Mouse (Mus musculus) intestine, embryonic 16.5 days (tissue): ENCODE measurements around the gene Defb26. TPM values are rescaled to one million over a fixed set of nuclear protein-coding genes. Genes with fewer than 3 reads are reported as not detected.

Experiments
- ATAC-seq: fragments of 200-750 bp; cut with Nextera tagmentation; 2 replicates; pipeline ENCODE4 v1.8.0; 2017; ENCODE audit warnings: moderate TSS enrichment, moderate library complexity
- H3K27ac ChIP-seq: fragments of 300-500 bp; sonication (generic); 2 replicates; pipeline ENCODE4 v1.5.1; 2014; ENCODE audit warnings: mild to moderate bottlenecking, low read length
- H3K27me3 ChIP-seq: fragments of 300-500 bp; sonication (generic); replicated peaks from 2 replicates; pipeline ENCODE4 v1.6.1; 2014; ENCODE audit warnings: low read length, control low read depth, mixed read lengths; ENCODE audit not compliant: control insufficient read depth, insufficient read depth
- H3K36me3 ChIP-seq: fragments of 300-500 bp; sonication (generic); 2 replicates; pipeline ENCODE4 v1.6.1; 2014; ENCODE audit warnings: low read length, control low read depth; ENCODE audit not compliant: control insufficient read depth, insufficient read depth
- H3K4me1 ChIP-seq: fragments of 300-500 bp; sonication (generic); 2 replicates; pipeline ENCODE4 v1.6.1; 2014; ENCODE audit warnings: low read length, control low read depth, mixed read lengths; ENCODE audit not compliant: control insufficient read depth, insufficient read depth
- H3K4me2 ChIP-seq: fragments of 300-500 bp; sonication (generic); 2 replicates; pipeline ENCODE4 v1.6.1; 2014; ENCODE audit warnings: low read depth, low read length, control low read depth
- H3K4me3 ChIP-seq: fragments of 300-500 bp; sonication (generic); 2 replicates; pipeline ENCODE4 v1.5.1; 2014; ENCODE audit warnings: mild to moderate bottlenecking, low read length
- H3K9ac ChIP-seq: fragments of 300-500 bp; sonication (generic); 2 replicates; pipeline ENCODE4 v1.6.1; 2014; ENCODE audit warnings: low read depth, low read length
- H3K9me3 ChIP-seq: fragments of 300-500 bp; sonication (generic); 2 replicates; pipeline ENCODE4 v1.6.1; 2016; ENCODE audit warnings: low read length, control low read depth; ENCODE audit not compliant: control insufficient read depth
- WGBS: fragments of 180-500 bp; shearing (Covaris S2); extraction: QIAGEN DNeasy Blood & Tissue Kit; methylation state at CpG from one replicate; pipeline ENCODE4 v1.1.7; 2014; 5-methylcytosine and 5-hydroxymethylcytosine counted together
- polyA plus RNA-seq: library from polyadenylated mRNA; unstranded; fragments of >200 nt; fragmentation: Nextera tagmentation; extraction: Ambion mirVana; gene quantifications from 2 replicates; pipeline ENCODE4 v1.2.1, GENCODE M21; 2015

Gene Defb26
- not detected in 2 replicates for polyA plus RNA-seq

- Histone ChIP-seq H3K9ac (no peak within 1 kb of the TSS), H3K36me3 (no peaks in the 10 kb centered on the region), H3K4me2 (no peak within 1 kb of the TSS), H3K4me3 (no peak within 1 kb of the TSS), H3K27me3 (no peaks in the 10 kb centered on the region), H3K4me1 (no peaks in the 10 kb centered on the region), H3K27ac (no peak within 1 kb of the TSS), H3K9me3 (no peaks in the 10 kb centered on the region)
- WGBS, result 82% methylated on average over 1 of the region's 1 CpGs
- ATAC-seq, result no peak
Measured at GRCm38 (mm10) chr2:152511592-152511991, at the start of gene Defb26. Gene Defb26, minus strand, starts transcription at chr2:152511692.

DNA sequence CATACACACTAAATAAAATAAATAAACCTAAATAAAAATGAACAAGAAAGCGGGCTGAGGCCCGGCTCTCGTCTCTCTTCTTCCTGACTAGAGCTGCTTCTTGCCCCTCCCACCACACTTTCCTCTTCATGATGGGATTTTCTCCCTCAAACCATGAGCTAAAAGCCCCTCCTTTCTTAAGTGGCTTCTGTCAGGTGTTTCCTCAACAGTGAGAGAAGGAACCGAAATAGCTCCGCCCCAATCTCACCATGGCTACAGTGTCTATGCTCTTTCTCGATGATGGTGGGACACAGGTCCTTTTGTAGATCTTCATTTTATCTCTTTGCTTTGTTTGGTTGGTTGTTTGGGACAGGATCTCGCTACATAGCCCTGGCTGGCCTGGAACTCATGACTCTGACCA, 45.2 kb upstream of the Defb26 start:
- 87% methylated on average over 7 of the region's 7 CpGs for WGBS
- Histone ChIP-seq H3K27ac (no peak overlapping the region), H3K4me2 (no peak overlapping the region), H3K27me3 (no peaks in the 10 kb centered on the region), H3K36me3 (no peaks in the 10 kb centered on the region), H3K9ac (no peak overlapping the region), H3K4me1 (no peaks in the 10 kb centered on the region), H3K9me3 (no peaks in the 10 kb centered on the region), H3K4me3 (no peak overlapping the region)
- ATAC-seq, result no peak

DNA sequence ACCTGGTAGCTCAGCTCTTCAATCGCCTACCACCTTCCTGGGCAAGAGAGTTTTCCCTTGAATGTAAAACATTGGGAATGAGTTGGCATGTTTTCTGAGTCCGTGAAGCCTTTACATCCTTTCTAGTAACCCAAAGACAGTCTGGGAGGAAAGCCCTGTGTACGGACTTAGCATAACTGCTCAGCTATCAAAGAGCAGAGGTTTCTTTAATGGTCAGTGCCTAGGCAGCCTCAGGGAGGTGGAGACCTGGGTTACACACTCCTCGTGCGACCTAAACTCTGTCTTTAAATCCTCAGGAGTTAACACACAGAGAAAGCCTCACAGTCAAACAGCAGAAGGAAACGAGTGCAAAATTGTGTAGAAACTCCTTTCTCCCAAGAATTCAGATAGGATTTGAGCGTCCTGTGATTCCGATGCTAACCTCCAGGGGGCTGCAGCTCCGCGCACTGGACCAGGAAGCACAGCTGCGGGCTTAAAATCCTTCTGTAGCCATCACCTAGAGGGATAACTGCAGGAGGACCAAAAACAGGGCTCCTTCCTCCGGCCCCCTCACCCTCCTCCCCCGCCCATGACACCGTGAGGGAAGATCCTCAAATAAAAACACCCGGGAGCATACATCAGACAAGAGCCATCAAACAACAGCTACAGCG, 42.4 kb upstream of the Defb26 start:
- Histone ChIP-seq H3K4me3 (no peak overlapping the region), H3K9me3 (no peaks in the 10 kb centered on the region), H3K27me3 (no peaks in the 10 kb centered on the region), H3K27ac (no peak overlapping the region), H3K9ac (no peak overlapping the region), H3K36me3 (no peaks in the 10 kb centered on the region), H3K4me2 (peak overlapping the region; percentile 1; the same call in 1 of the 2 replicates), H3K4me1 (no peaks in the 10 kb centered on the region)
- ATAC-seq, result 0 out of 2 replicates have a peak, but pooled peaks have one; percentile 48
- 10% methylated on average over 16 of the region's 16 CpGs for WGBS

DNA sequence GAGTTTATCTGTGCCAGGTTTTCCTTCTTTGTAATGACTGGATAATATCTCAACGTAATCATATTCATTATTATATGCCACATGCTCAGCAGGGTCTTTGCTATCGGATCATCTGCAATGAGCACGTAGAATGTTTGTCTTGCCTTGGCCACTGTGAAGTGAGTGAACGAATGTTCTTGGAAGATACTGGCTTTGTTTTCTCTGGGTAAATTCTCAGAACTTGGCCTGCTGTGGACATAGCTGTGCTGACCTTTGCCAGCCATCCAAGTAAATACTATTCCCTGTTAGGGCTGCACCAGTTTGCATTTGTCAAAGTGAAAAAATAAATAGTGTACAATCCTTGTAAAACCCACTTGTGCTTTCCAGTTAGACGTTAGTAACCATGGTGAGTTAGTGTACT, 36.6 kb upstream of the Defb26 start:
- Histone ChIP-seq H3K4me1 (no peaks in the 10 kb centered on the region), H3K4me2 (no peak overlapping the region), H3K27ac (no peak overlapping the region), H3K9me3 (no peaks in the 10 kb centered on the region), H3K4me3 (no peak overlapping the region), H3K9ac (no peak overlapping the region), H3K36me3 (no peaks in the 10 kb centered on the region), H3K27me3 (no peaks in the 10 kb centered on the region)
- no peak for ATAC-seq
- 59% methylated on average over 5 of the region's 5 CpGs for WGBS

GRCm38 (mm10) chr2:152544691-152545090, 33.2 kb upstream of the Defb26 start:
- 15% methylated on average over 4 of the region's 4 CpGs for WGBS
- Histone ChIP-seq H3K27me3 (no peaks in the 10 kb centered on the region), H3K9ac (no peak overlapping the region), H3K9me3 (no peaks in the 10 kb centered on the region), H3K4me1 (no peaks in the 10 kb centered on the region), H3K4me2 (no peak overlapping the region), H3K27ac (no peak overlapping the region), H3K36me3 (no peaks in the 10 kb centered on the region), H3K4me3 (no peak overlapping the region)
- ATAC-seq, result peak; percentile 94

- H3K4me2 ChIP-seq, result no peak overlapping the region
- WGBS, result 59% methylated on average over 4 of the region's 4 CpGs
- no peaks in the 10 kb centered on the region for H3K36me3 ChIP-seq
- ATAC-seq, result peak; percentile 44
- H3K9ac ChIP-seq, result no peak overlapping the region
- no peaks in the 10 kb centered on the region for H3K4me1 ChIP-seq
- 0 out of 2 replicates have a peak overlapping the region, but pooled peaks have one; percentile 3 for H3K27ac ChIP-seq
- no peaks in the 10 kb centered on the region for H3K27me3 ChIP-seq
- H3K4me3 ChIP-seq, result no peak overlapping the region
- no peaks in the 10 kb centered on the region for H3K9me3 ChIP-seq
Measured at GRCm38 (mm10) chr2:152543478-152543877, 32.0 kb upstream of the Defb26 start.

- Histone ChIP-seq H3K4me2 (no peak overlapping the region), H3K4me3 (no peak overlapping the region), H3K4me1 (no peaks in the 10 kb centered on the region), H3K9ac (no peak overlapping the region), H3K27me3 (no peaks in the 10 kb centered on the region), H3K36me3 (no peaks in the 10 kb centered on the region), H3K27ac (no peak overlapping the region), H3K9me3 (no peaks in the 10 kb centered on the region)
- WGBS, result 73% methylated on average over 2 of the region's 2 CpGs
- no peak for ATAC-seq
Measured at GRCm38 (mm10) chr2:152542897-152543296, 31.4 kb upstream of the Defb26 start.

DNA sequence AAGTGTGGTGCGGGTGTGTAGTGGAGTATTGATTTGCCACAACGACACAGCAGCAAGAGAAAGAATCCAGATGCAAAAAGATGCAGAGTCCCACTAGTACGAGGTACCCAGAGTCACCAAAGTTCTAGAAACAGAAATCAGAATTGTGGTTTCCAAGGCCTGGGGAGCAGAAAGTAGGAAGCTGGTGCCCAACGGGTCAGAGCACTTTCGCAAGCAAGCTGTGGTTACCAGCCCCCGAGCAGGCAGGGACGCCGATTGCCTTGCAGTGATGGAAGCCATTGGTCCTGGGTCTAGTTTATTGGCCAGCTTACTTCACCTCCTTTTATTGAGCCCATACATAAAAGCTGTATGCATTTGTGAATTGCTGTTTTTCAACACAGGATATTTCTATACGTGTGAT, 30.5 kb upstream of the Defb26 start:
- Histone ChIP-seq H3K9me3 (no peaks in the 10 kb centered on the region), H3K27me3 (no peaks in the 10 kb centered on the region), H3K36me3 (no peaks in the 10 kb centered on the region), H3K27ac (no peak overlapping the region), H3K9ac (no peak overlapping the region), H3K4me1 (no peaks in the 10 kb centered on the region), H3K4me3 (no peak overlapping the region), H3K4me2 (no peak overlapping the region)
- 77% methylated on average over 9 of the region's 9 CpGs for WGBS
- ATAC-seq, result no peak

DNA sequence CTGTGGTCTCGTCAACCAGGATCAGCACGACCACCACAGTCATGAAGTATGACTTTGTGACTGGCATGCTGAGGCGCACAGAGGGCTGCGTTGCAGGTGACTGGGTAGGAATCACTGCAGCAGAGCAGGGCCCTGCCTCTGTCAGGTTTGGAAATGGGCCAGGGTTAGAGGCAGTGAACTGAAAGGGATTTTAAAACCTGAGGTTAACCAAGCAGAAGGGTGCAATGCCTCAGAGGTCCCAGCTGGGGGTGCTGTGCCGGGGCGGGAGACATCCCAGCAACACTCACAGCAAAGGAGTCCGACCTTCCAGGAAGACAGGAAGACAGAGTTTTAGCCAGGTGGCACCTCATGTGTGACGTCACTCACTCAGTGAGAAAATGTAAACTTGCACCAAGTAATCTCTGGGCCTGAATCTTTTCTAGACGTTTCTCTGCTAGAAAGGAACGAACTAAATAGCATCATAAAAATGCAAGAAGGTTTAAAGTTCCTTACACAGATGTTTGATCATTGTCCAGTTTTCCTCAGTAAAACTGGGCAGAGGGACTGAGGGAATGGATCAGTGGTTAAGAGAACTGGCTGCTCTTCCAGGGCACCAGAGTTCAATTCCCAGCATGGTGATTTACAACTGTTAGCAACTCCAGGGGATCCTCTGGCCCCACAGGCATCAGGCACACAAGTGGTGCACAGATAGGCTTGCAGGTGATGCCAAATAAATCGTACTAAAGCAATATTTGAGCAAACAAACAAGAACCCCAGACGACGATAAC, 28.6 kb upstream of the Defb26 start, which contains the start of gene Defb29:
Defb29 (minus strand) TSS at position 155 of the 767 bp plus-strand sequence.
- H3K4me1 ChIP-seq, result no peaks in the 10 kb centered on the region
- H3K27me3 ChIP-seq, result no peaks in the 10 kb centered on the region
- H3K9ac ChIP-seq, result no peak within 1 kb of the TSS
- H3K36me3 ChIP-seq, result no peaks in the 10 kb centered on the region
- H3K4me3 ChIP-seq, result no peak within 1 kb of the TSS
- H3K27ac ChIP-seq, result no peak within 1 kb of the TSS
- ATAC-seq, result no peak
- no peaks in the 10 kb centered on the region for H3K9me3 ChIP-seq
- no peak within 1 kb of the TSS for H3K4me2 ChIP-seq
- 43% methylated on average over 13 of the region's 13 CpGs for WGBS
